Mouse (Mus musculus) c-Kit-negative CD71-positive TER-119-positive erythroid progenitor cells, embryonic 14.5 days (primary cell): ENCODE data around the gene Nprl3.

Experiments
- DNase-seq: peaks from one replicate; pipeline ENCODE4 v3.0.0-alpha.2; 2013; ENCODE audit warnings: low read depth, low spot score

The Nprl3 gene

GRCm38 (mm10) chr11:32245614-32246013, 21.9 kb downstream of the Nprl3 start:
- peak; percentile 89 for DNase-seq

GRCm38 (mm10) chr11:32244617-32245016, 22.9 kb downstream of the Nprl3 start:
- DNase-seq = no peak

GRCm38 (mm10) chr11:32244064-32244463, 23.4 kb downstream of the Nprl3 start:
- no peak for DNase-seq

GRCm38 (mm10) chr11:32243205-32243955, 24.1 kb downstream of the Nprl3 start:
- DNase-seq = no peak

DNA sequence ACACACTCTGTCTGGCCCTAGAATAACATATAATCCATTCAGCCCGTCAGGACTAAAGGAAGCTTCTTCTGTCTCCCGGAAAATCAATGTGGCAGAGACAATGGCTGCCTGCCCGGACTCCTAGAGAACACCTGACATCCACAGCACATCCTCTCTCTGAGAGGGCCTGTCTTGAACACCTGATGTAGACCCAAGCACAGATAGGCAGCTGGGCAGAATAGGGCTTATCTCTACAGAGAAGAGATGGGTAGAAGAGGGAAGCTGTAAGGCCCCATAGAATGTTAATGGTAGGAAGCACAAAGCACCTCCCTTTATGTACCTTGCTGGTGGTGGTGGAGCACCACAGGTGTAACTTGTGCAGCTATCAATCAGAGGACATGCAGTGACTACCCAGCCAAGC, 25.3 kb downstream of the Nprl3 start:
- no peak for DNase-seq

GRCm38 (mm10) chr11:32241391-32241790, 26.1 kb downstream of the Nprl3 start:
- no peak for DNase-seq

GRCm38 (mm10) chr11:32238093-32238860, 29.2 kb downstream of the Nprl3 start:
- DNase-seq = peak; percentile 80

- no peak for DNase-seq
Observed at GRCm38 (mm10) chr11:32237411-32237795, 30.1 kb downstream of the Nprl3 start.

GRCm38 (mm10) chr11:32236712-32237410, 30.6 kb downstream of the Nprl3 start:
- DNase-seq = no peak

DNA sequence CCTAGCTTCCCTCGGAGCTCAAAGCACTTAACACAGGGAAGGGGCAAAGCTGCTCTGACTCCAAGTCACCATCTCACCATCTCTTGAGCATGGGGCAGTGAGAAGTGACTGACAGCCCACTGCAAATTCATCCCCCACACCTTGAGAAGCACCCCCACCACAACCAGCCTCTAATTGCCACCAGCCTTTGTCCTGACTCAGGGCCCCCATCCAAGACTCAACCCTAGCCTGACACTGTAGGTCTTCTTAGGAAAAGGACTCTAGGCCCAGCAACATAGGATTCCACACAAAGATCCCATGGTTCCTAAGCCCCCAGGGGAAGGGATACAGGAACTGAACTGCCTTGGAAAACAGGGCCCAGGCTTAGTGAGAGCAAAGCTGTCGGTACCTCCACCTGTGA, 31.4 kb downstream of the Nprl3 start:
- DNase-seq = no peak

DNA sequence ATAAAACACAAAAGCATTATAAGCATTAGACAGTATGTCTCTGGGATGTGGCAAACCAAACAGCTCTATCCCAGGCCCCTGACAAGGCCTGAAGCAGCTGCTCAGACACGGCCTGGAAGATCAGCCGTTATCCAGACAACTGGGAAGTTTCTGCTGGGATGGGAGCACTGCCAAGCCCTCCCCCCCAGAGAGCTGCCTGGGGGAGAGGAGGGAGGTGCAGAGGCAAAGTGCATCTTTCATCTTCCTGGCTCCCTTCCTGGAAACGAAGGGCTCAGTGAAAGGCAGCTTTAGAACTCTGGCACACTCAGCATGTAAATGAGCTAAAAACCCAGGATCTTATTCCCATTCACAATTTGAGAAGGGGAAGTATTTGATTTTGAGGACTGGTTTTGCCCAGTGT, 31.9 kb downstream of the Nprl3 start:
- no peak for DNase-seq

DNA sequence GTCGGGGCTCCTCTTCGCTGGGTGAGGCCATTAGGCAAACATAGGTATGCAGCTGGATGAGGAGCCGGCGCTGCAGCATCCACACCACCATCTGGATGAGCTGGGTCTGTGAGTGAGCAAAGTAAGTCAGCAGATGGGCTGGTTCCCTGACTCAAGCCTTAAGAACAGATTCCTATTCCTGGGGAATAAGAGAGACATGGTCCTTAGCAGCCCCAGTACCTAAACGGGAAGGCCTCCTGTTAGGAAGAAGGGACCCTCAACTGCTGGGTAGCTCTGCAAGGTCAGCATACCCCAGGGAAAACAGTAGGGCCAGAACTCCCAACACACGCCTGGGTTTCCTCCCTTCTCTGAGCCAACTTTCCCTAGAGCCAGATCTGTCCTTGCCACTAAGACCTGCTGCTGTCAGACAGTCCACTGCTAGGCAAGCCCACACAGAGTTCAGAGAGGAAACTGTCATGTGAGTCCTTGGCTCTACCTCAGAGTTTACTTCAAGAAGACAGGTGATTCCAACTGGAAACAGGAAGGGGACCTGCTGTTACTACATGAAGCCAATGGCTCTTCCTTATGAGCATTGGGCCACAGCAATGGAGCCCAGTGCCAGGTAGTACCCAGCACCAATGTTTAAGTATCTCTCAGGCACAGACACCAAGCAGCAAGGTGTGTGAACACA, 32.6 kb downstream of the Nprl3 start:
- DNase-seq = no peak

- DNase-seq = no peak
Observed at GRCm38 (mm10) chr11:32233895-32234294, 33.6 kb downstream of the Nprl3 start.

- no peak for DNase-seq
Observed at GRCm38 (mm10) chr11:32232848-32233247, 34.7 kb downstream of the Nprl3 start.

DNA sequence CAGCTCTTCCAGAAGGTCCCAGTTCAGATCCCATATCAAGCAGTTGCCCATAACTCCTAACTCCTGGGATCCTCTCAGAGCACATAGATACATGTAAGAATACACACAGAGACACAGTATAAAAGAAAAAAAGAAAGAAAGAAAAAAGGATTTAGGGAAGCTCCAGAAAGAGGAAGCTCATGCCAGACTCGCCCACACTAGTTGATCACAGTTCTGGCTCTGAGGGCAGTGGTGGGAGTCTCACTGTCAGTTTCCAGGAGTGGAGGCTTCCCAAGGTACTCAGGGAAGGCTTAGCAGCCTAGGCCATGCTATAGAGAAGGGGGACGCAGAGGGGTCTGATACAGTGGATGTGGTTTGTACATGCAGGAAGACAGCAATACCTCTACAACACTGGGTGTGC, 36.4 kb downstream of the Nprl3 start:
- DNase-seq = no peak

DNA sequence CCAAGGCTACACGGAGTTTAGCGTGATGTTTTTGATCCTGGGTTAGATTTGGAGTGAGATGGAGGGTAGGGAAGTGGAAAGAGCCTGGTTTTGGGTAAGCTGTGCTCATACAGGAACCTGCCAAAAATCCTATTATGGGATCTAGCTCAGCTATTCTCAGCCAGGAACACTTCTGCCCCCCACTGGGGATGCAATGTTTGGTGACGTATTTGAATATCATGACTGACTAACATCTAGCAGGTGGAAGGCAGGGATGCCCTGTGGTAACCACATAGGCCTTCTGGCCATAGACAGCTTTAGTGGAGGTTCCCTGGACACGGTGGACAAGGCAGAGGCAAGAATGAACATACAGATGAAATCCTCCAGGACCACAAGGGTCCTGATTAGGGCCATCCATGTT, 37.3 kb downstream of the Nprl3 start:
- DNase-seq = no peak

- DNase-seq = no peak
Observed at GRCm38 (mm10) chr11:32228292-32228845, 39.1 kb downstream of the Nprl3 start.

GRCm38 (mm10) chr11:32227555-32227954, 40.0 kb downstream of the Nprl3 start:
- no peak for DNase-seq

DNA sequence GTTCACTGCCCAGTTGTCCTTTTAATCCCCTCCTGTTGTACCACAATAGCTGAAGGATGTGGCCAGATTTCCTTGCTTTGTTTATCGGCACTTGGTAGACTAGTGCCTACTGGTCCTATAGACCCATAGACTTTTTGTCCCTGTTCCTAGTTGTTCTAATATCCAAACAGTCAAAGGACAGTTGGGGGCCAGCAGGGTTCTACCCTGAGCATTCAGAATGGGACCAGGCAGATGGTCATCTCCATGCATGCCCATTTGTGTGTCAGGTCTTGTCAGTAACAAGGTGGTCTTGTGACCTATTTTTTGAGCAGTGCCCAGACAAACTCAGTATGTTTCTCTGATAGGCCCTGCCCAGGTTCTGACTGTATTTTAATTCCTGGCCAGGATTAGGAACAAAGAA, 40.5 kb downstream of the Nprl3 start:
- no peak for DNase-seq

GRCm38 (mm10) chr11:32226124-32226871, 41.2 kb downstream of the Nprl3 start, which contains the start of gene Mpg:
Gene Mpg (plus strand): TSS chr11:32226505.
- peak; percentile 87 for DNase-seq
